Mouse (Mus musculus) adrenal gland, postnatal 25 days (tissue): ENCODE measurements around the gene Orc2. TPM values are rescaled to one million over a fixed set of nuclear protein-coding genes. Genes with fewer than 3 reads are reported as not detected.

Source experiments
- DNase-seq: peaks from one replicate; pipeline ENCODE4 v3.0.0; 2021; ENCODE audit warnings: mixed read lengths
- long read RNA-seq: library from polyadenylated mRNA; stranded (forward); transcript quantifications from one replicate; pipeline ENCODE4 v2.0.0, GENCODE M21; 2021
- total RNA-seq: library from RNA; stranded (reverse); gene quantifications from 2 replicates; pipeline ENCODE4 v1.2.3, GENCODE M21; 2021

Gene Orc2
- 21.6 and 23.1 TPM in 2 replicates for total RNA-seq
- long read RNA-seq, transcript Orc2-201 (18 exons, 3,561 nt), result major isoform, 22 of 36 reads
- long read RNA-seq, partial matches to known transcripts, result 1 of 36 reads
- long read RNA-seq, other reads (novel, unspliced or antisense), result 13 of 36 reads

- peak; percentile 93 for DNase-seq
Measured at GRCm38 (mm10) chr1:58504577-58505254, at the start of gene Orc2. Gene Orc2 (minus strand): TSS chr1:58505109.

GRCm38 (mm10) chr1:58541386-58541785, 36.5 kb upstream of the Orc2 start:
- DNase-seq, result no peak

- DNase-seq, result no peak
Measured at GRCm38 (mm10) chr1:58507249-58507648, 2.3 kb upstream of the Orc2 start.

GRCm38 (mm10) chr1:58503793-58504370, 1.0 kb downstream of the Orc2 start:
- DNase-seq, result no peak

GRCm38 (mm10) chr1:58503134-58503533, 1.8 kb downstream of the Orc2 start:
- DNase-seq, result no peak

GRCm38 (mm10) chr1:58498758-58499157, 6.2 kb downstream of the Orc2 start:
- DNase-seq, result no peak

GRCm38 (mm10) chr1:58497678-58498077, 7.2 kb downstream of the Orc2 start:
- DNase-seq, result no peak

- DNase-seq, result no peak
Measured at GRCm38 (mm10) chr1:58495603-58496002, 9.3 kb downstream of the Orc2 start.

- no peak for DNase-seq
Measured at GRCm38 (mm10) chr1:58482647-58483046, 22.3 kb downstream of the Orc2 start.

- no peak for DNase-seq
Measured at GRCm38 (mm10) chr1:58475662-58476061, 29.2 kb downstream of the Orc2 start.

- DNase-seq, result no peak
Measured at GRCm38 (mm10) chr1:58465561-58465960, 39.3 kb downstream of the Orc2 start.

- no peak for DNase-seq
Measured at GRCm38 (mm10) chr1:58465042-58465441, 39.9 kb downstream of the Orc2 start.

- DNase-seq, result no peak
Measured at GRCm38 (mm10) chr1:58463935-58464334, 41.0 kb downstream of the Orc2 start.

GRCm38 (mm10) chr1:58460566-58460965, 44.3 kb downstream of the Orc2 start:
- DNase-seq, result no peak

GRCm38 (mm10) chr1:58458867-58459266, 46.0 kb downstream of the Orc2 start:
- peak; percentile 11 for DNase-seq

GRCm38 (mm10) chr1:58458175-58458574, 46.7 kb downstream of the Orc2 start:
- no peak for DNase-seq

GRCm38 (mm10) chr1:58454316-58454715, 50.6 kb downstream of the Orc2 start:
- no peak for DNase-seq

GRCm38 (mm10) chr1:58448396-58448795, 56.5 kb downstream of the Orc2 start:
- no peak for DNase-seq

GRCm38 (mm10) chr1:58447766-58448165, 57.1 kb downstream of the Orc2 start:
- no peak for DNase-seq

- no peak for DNase-seq
Measured at GRCm38 (mm10) chr1:58445861-58446260, 59.0 kb downstream of the Orc2 start.

- peak; percentile 74 for DNase-seq
Measured at GRCm38 (mm10) chr1:58445143-58445722, 59.7 kb downstream of the Orc2 start, which contains the start of the genes Nif3l1 and Ppil3. Gene Nif3l1 (plus strand): TSS chr1:58445151. Gene Ppil3 (minus strand): TSS chr1:58445486.

- no peak for DNase-seq
Measured at GRCm38 (mm10) chr1:58444691-58445090, 60.2 kb downstream of the Orc2 start.

GRCm38 (mm10) chr1:58424551-58424950, 80.4 kb downstream of the Orc2 start:
- DNase-seq, result no peak
